Mouse (Mus musculus): Measurements from ENCODE around the gene Ewsr1.

DNA sequence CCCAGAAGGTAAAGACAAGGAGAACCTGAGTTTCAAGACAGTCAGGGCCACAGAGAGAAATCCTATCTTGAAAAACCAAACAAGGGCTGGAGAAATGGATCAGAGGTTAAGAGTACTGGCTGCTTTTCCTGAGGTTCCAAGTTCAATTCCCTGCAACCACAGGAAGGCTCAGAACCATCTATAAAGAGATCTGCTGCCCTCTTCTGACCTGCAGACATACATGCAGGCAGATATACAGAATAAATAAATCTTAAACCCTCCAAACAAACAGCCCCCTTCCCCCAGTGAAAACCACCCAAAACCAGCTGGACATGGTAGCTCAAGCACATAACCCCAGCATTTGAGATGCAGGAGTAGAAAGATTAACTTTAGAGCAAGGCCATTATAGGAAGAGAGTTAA is 23.3 kb downstream of the Ewsr1 start:
- TF ChIP-seq POLR2A (IDR thresholded peaks at IDR 0.05; ENCODE audit: extremely low read depth, insufficient read depth, low read length): no peak
- no peak for TF ChIP-seq CTCF (IDR thresholded peaks at IDR 0.05; ENCODE audit: low read depth, low read length)
